Mouse (Mus musculus): Measurements from ENCODE around the gene Pde4a.

DNA sequence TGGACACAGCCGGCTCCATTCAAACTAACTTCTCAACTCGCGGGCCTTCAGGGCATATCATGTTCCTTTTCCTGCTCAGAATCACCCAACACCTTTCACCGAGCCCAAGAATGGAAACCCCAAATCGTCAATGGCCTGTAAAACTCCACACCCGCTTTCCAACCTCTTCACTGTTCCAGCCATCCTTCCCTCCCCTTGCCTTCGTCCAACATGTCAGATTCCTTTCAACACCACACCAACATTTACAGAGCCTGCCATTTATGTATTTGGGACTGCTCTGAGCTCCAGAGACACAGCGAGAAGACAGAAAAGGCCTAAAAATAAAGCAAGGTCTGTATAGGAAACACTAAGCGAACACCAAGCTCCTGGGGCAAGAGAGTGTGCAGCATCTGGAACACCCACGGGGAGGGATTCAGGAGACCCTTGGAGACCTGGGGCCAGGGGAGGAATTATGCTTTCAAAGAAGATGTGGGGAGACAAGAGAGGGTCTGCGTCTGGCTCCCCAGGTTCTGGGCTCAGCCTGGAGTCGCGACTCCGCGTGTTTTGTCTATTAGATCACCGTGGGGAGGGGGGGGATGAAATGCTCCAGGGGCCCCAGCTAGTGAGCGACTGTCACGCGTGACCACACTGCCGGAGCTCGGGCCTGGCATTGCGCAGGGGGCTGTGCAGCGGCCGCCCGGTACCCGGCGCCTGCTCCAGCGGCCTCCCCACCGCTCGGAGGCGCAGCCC is 72.7 kb downstream of the Pde4a start:
- TF ChIP-seq GATA1 (IDR thresholded peaks at IDR 0.05; ENCODE audit: low read length), result no peak
- TF ChIP-seq TAL1 (IDR thresholded peaks at IDR 0.05; ENCODE audit: low read length), result no peak
